ENCODE assay signal across 12 mouse cellular contexts in the genomic region with DNA sequence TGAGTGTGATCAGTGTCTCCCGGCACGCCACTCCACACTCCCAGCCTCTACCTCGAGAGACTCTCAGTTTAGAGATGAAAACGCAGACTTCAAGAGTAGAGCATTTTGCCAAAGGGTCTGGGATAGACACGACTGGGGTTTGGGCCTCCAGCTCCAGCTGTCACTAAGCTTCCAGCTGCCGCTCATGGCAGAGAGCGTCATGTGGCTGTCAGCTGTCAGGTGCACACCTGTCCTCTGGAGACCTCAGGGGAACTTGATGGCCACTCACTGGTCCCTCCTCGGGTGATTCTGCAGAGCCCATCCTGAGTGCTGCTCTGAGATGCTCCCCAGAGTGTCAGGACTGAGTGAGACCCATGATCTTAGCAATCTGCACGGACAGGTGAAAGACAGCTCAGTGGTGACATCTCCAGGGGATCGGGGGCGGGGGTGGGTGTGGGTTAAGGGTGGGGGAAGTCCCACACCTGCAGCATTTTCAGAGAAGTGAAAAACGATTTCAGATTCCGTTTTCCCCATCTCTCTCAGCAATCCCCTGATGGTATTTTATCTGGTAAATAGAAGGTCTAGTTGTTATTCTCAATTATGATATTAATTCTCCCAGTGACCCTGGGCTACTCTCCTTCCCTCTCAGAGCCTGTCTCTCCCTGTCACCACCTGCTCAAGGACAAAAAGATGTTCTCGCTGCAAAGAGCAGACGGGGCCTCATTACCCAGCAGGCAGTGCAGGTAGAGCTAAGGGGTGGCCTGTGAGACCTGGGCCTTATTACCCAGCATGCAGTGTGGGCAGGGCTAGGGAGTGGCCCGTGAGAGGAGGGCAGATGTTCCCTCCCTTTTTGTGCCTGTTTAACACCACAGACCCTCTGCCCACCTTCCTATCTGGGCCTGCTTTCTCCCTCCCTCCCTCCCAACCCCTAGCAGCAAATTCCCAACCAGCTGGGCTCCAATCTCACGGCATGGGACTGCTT.
DNase-seq lines count a peak whose midpoint lies in the region; ATAC-seq and TF ChIP-seq lines count a peak whose summit lies in the region.
"Had no signal": no experiment of that assay in that cellular context is flagged by ENCODE, and none has a peak within 500 bp of the region (broad histone marks: within the 10 kb centered on the region; RNA-seq: fewer than 3 reads in every experiment).

No protein-coding gene starts in this region.

- peaks cover 50% of the 10 kb centered on the region for H3K27me3 ChIP-seq in forebrain, embryonic 10.5 days (ENCODE audit: poor library complexity, severe bottlenecking)
- no peaks in the 10 kb centered on the region for H3K27me3 ChIP-seq in hindbrain, embryonic 15.5 days
- peaks cover 7% of the 10 kb centered on the region; the same call in 1 of the 2 replicates for H3K27me3 ChIP-seq in neural tube, embryonic 13.5 days

- H3K9ac ChIP-seq in hindbrain, embryonic 15.5 days: no peak overlapping the region
- H3K9ac ChIP-seq in neural tube, embryonic 13.5 days: peak overlapping the region; percentile 10; the same call in 1 of the 2 replicates

- H3K4me3 ChIP-seq in layer of hippocampus, adult 2 months: no peak overlapping the region
- H3K4me3 ChIP-seq in forebrain, embryonic 10.5 days: no peak overlapping the region
- H3K4me3 ChIP-seq in hindbrain, embryonic 15.5 days: no peak overlapping the region
- H3K4me3 ChIP-seq in neural tube, embryonic 13.5 days: no peak overlapping the region
- H3K4me3 ChIP-seq: erythroblast, embryonic 14.5 days; left cerebral cortex, adult 2 months had no signal

- no peak overlapping the region for H3K4me2 ChIP-seq in hindbrain, embryonic 15.5 days
- H3K4me2 ChIP-seq in neural tube, embryonic 13.5 days: no peak overlapping the region

- H3K27ac ChIP-seq in layer of hippocampus, adult 2 months: peak overlapping the region; percentile 91
- peak overlapping the region; percentile 61 for H3K27ac ChIP-seq in forebrain, embryonic 10.5 days
- peak overlapping the region; percentile 66 for H3K27ac ChIP-seq in hindbrain, embryonic 15.5 days (replicated peaks)
- peak overlapping the region; percentile 75 for H3K27ac ChIP-seq in neural tube, embryonic 13.5 days (replicated peaks)
- H3K27ac ChIP-seq: left cerebral cortex, adult 2 months had no signal

- peak; percentile 36; the same call in 1 of the 2 replicates for ATAC-seq in hindbrain, embryonic 15.5 days (ENCODE audit: low FRiP score, low read depth)
- peak; percentile 36 for ATAC-seq in neural tube, embryonic 13.5 days (ENCODE audit: low read depth)

- H3K9me3 ChIP-seq in forebrain, embryonic 10.5 days: no peaks in the 10 kb centered on the region
- H3K9me3 ChIP-seq in hindbrain, embryonic 15.5 days: no peaks in the 10 kb centered on the region
- no peaks in the 10 kb centered on the region for H3K9me3 ChIP-seq in neural tube, embryonic 13.5 days

- H3K4me1 ChIP-seq in forebrain, embryonic 10.5 days: peaks cover 49% of the 10 kb centered on the region
- H3K4me1 ChIP-seq in hindbrain, embryonic 15.5 days (replicated peaks): peaks cover 57% of the 10 kb centered on the region
- peaks cover 58% of the 10 kb centered on the region for H3K4me1 ChIP-seq in neural tube, embryonic 13.5 days (replicated peaks)

- no peak for TF ChIP-seq CTCF in layer of hippocampus, adult 2 months (conservative IDR thresholded peaks at IDR 0.05)

- 65% methylated on average over 17 of the region's 17 CpGs for WGBS in forebrain, embryonic 10.5 days
- WGBS in hindbrain, embryonic 15.5 days: 40% methylated on average over 17 of the region's 17 CpGs
- 44% methylated on average over 17 of the region's 17 CpGs for WGBS in neural tube, embryonic 13.5 days

- no peak for DNase-seq in layer of hippocampus, adult 2 months (ENCODE audit: low spot score in 2 of 2)
- DNase-seq in layer of hippocampus, postnatal 25 days (ENCODE audit: extremely low spot score in 1 of 2, low spot score in 1 of 2): no peak
- DNase-seq in forebrain, embryonic 10.5 days (ENCODE audit: extremely low spot score, low spot score): no peak
- no peak for DNase-seq in Muller cell, postnatal 12 days (ENCODE audit: inconsistent ontology term)
- DNase-seq in frontal cortex, adult 2 months (ENCODE audit: extremely low spot score in 1 of 2, low spot score in 1 of 2): no peak
- no peak for DNase-seq in left cerebral cortex, adult 18-20 months (ENCODE audit: low spot score in 2 of 2)
- DNase-seq: kidney, postnatal 14 days; thymus, postnatal 36 days had no signal

- no peaks in the 10 kb centered on the region for H3K36me3 ChIP-seq in forebrain, embryonic 10.5 days (replicated peaks)
- no peaks in the 10 kb centered on the region for H3K36me3 ChIP-seq in hindbrain, embryonic 15.5 days
- H3K36me3 ChIP-seq in neural tube, embryonic 13.5 days: no peaks in the 10 kb centered on the region
